In the genomic region with DNA sequence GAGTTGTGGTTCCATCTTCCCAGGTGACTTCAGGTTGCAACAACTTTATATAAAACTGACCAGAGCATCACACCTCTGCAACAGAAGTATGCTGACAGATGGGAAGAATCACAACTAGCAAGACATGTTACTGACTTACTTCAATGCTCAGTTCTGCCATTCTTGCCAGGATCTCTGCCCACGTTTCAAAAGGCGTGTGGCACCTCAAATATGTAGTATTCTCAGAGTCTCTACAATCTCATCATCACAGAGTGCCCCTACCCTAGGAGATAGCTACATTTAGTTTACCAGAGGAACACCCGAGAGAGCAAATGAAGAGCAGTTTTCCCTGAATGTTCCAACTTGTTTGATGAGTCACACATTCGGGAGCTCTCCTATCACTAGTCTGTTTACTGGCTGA, we compare ENCODE assay signal across 22 mouse cellular contexts.
DNase-seq lines count a peak whose midpoint lies in the region; ATAC-seq lines count a peak whose summit lies in the region.
"Had no signal": no experiment of that assay in that cellular context is flagged by ENCODE, and none has a peak within 500 bp of the region (broad histone marks: within the 10 kb centered on the region; RNA-seq: fewer than 3 reads in every experiment).

No protein-coding gene starts in this region.

- no peak for DNase-seq in frontal cortex, postnatal 25 days (ENCODE audit: low spot score in 2 of 2)
- DNase-seq in frontal cortex, postnatal 36 days (ENCODE audit: low spot score in 2 of 2) = peak; percentile 13 to 34
- DNase-seq in frontal cortex, postnatal 10 days (ENCODE audit: low spot score in 2 of 2) = no peak
- DNase-seq in right cerebral cortex, adult 18-20 months = peak; percentile 21
- DNase-seq in right cerebral cortex, postnatal 14 days = no peak
- peak; percentile 42 for DNase-seq in brain, adult 2 months (ENCODE audit: low read depth, low spot score)
- DNase-seq: adrenal gland, adult 8-10 months; adrenal gland, postnatal 14 days; adrenal gland, postnatal 36 days; B cell, adult 2 months; cerebellum, adult 11 months; cerebellum, adult 18-20 months; cerebellum, adult 8-10 months; cerebellum, adult 9-11 months; cerebellum, postnatal 14 days; cerebellum, postnatal 36 days had no signal

- peak; percentile 81 for ATAC-seq in frontal cortex, adult (ENCODE audit: low TSS enrichment)
- ATAC-seq: activated CD4-positive, CD25-positive, alpha-beta regulatory T cell, adult 4 months; CD4-positive, CD25-positive, alpha-beta regulatory T cell, adult 4 months; forebrain, embryonic 13.5 days; forebrain, embryonic 15.5 days; Patski had no signal

Comparison
In these comparisons a context has a peak if more than half of its experiments do, and no peak if none do; other contexts are left out.
1. DNase-seq: peak in frontal cortex, postnatal 36 days (2 of 2), right cerebral cortex, adult 18-20 months (single experiment) and brain, adult 2 months (single experiment); none in frontal cortex, postnatal 25 days (0 of 2), frontal cortex, postnatal 10 days (0 of 2) and right cerebral cortex, postnatal 14 days (single experiment).